Mouse (Mus musculus) heart, postnatal 25 days (tissue): ENCODE data around the gene Olfr446. TPM values are rescaled to one million over a fixed set of nuclear protein-coding genes. Genes with fewer than 3 reads are reported as not detected.

Source experiments
- DNase-seq: peaks from one replicate; pipeline ENCODE4 v3.0.0; 2022; ENCODE audit warnings: low spot score
- intact Hi-C: fragments of 180-260 bp; cut with DNase I; formaldehyde crosslinking; loops from one replicate; pipeline ENCODE4 v1.15.1; 2025
- total RNA-seq, 2 experiments: library from RNA; stranded (reverse); gene quantifications; 2 replicates each; pipeline ENCODE4 v1.2.3; 2021

Gene Olfr446
- total RNA-seq = not detected

GRCm38 (mm10) chr6:42921077-42921476 lies at the start of gene Olfr446:
TSS of gene Olfr446 (plus strand) at chr6:42921377.
- no peak for DNase-seq
- intact Hi-C loops = no loop called here

GRCm38 (mm10) chr6:42876323-42876722 lies 44.9 kb upstream of the Olfr446 start:
- no peak for DNase-seq
- intact Hi-C loops = no loop called here

- intact Hi-C loops = no loop called here
- no peak for DNase-seq
Measured at GRCm38 (mm10) chr6:42890141-42890540, 31.0 kb upstream of the Olfr446 start, which contains the start of gene Olfr448. TSS of gene Olfr448 (plus strand) at chr6:42890441.

- intact Hi-C loops = no loop called here
Measured at GRCm38 (mm10) chr6:42900345-42900744, 20.8 kb upstream of the Olfr446 start.

GRCm38 (mm10) chr6:42908578-42908977 lies 12.6 kb upstream of the Olfr446 start, which contains the start of gene Olfr447:
TSS of gene Olfr447 (plus strand) at chr6:42908878.
- DNase-seq = no peak
- intact Hi-C loops = no loop called here

More at GRCm38 (mm10) chr6:42900345-42900744, 20.8 kb upstream of the Olfr446 start:
- no peak for DNase-seq

GRCm38 (mm10) chr6:42948767-42949166 lies 27.6 kb downstream of the Olfr446 start, which contains the start of gene Olfr444:
TSS of gene Olfr444 (plus strand) at chr6:42949067.
- no peak for DNase-seq
- intact Hi-C loops = no loop called here

GRCm38 (mm10) chr6:42980377-42980776 lies 59.2 kb downstream of the Olfr446 start:
- intact Hi-C loops = no loop called here

More at GRCm38 (mm10) chr6:42980377-42980776, 59.2 kb downstream of the Olfr446 start:
- no peak for DNase-seq

Other genes with a start within 250 kb of the Olfr446 start
- 10 to 100 TPM; 12.3 to 15.9 TPM for gene Tcaf1, start 211.3 kb upstream of the Olfr446 start, total RNA-seq
- not detected for gene Olfr453, start 182.0 kb upstream of the Olfr446 start, total RNA-seq
- not detected for gene Olfr38, start 165.0 kb upstream of the Olfr446 start, total RNA-seq
- gene Olfr452, start 136.3 kb upstream of the Olfr446 start, total RNA-seq = not detected
- gene Olfr450, start 109.4 kb upstream of the Olfr446 start, total RNA-seq = not detected
- not detected for gene Olfr449, start 87.0 kb upstream of the Olfr446 start, total RNA-seq
- not detected for gene Olfr448, start 30.9 kb upstream of the Olfr446 start, total RNA-seq
- not detected for gene Olfr447, start 12.5 kb upstream of the Olfr446 start, total RNA-seq
- not detected for gene Olfr444, start 27.7 kb downstream of the Olfr446 start, total RNA-seq
- not detected for gene Olfr441, start 185.0 kb downstream of the Olfr446 start, total RNA-seq
- not detected for gene Olfr237-ps1, start 225.2 kb downstream of the Olfr446 start, total RNA-seq
- not detected for gene Olfr437, start 241.9 kb downstream of the Olfr446 start, total RNA-seq